In genomic region chr6:92784782-92785181, GRCm38 (mm10) we compare ENCODE assay signal across 9 mouse cellular contexts. TPM values are rescaled to one million over a fixed set of nuclear protein-coding genes. Genes with fewer than 3 reads are reported as not detected.
DNase-seq lines count a peak whose midpoint lies in the region; ATAC-seq lines count a peak whose summit lies in the region.
"Had no signal": no experiment of that assay in that cellular context is flagged by ENCODE, and none has a peak within 500 bp of the region (broad histone marks: within the 10 kb centered on the region; RNA-seq: fewer than 3 reads in every experiment).

No protein-coding gene starts in this region.

- no peak overlapping the region for H3K4me2 ChIP-seq in hindbrain, embryonic 11.5 days (replicated peaks; ENCODE audit: low read depth, low read length)
- H3K4me2 ChIP-seq in hindbrain, embryonic 16.5 days (ENCODE audit: low read length): no peak overlapping the region
- H3K4me2 ChIP-seq in midbrain, embryonic 14.5 days (ENCODE audit: low read length): no peak overlapping the region

- H3K4me1 ChIP-seq in hindbrain, embryonic 11.5 days (replicated peaks; ENCODE audit: control insufficient read depth, insufficient read depth, low read length): no peaks in the 10 kb centered on the region
- H3K4me1 ChIP-seq in hindbrain, embryonic 16.5 days (ENCODE audit: control insufficient read depth, insufficient read depth, low read depth, low read length): peaks cover 3% of the 10 kb centered on the region; the same call in 1 of the 2 replicates
- H3K4me1 ChIP-seq in midbrain, embryonic 14.5 days (ENCODE audit: control insufficient read depth, insufficient read depth, low read length): no peaks in the 10 kb centered on the region

- H3K4me3 ChIP-seq in hindbrain, embryonic 11.5 days (ENCODE audit: low read depth, low read length): no peak overlapping the region
- no peak overlapping the region for H3K4me3 ChIP-seq in hindbrain, embryonic 16.5 days (ENCODE audit: low read length)
- H3K4me3 ChIP-seq in midbrain, embryonic 14.5 days (replicated peaks; ENCODE audit: low read depth, low read length): no peak overlapping the region

- no peak overlapping the region for H3K9ac ChIP-seq in hindbrain, embryonic 11.5 days (ENCODE audit: low read depth, low read length)
- no peak overlapping the region for H3K9ac ChIP-seq in hindbrain, embryonic 16.5 days (ENCODE audit: low read depth, low read length)
- no peak overlapping the region for H3K9ac ChIP-seq in midbrain, embryonic 14.5 days (replicated peaks; ENCODE audit: low read length)

- no peak for ATAC-seq in hindbrain, embryonic 11.5 days (ENCODE audit: low FRiP score)
- ATAC-seq in hindbrain, embryonic 16.5 days: no peak
- peak; percentile 70 for ATAC-seq in granulocyte monocyte progenitor cell, adult 5-6 weeks (replicated peaks; ENCODE audit: poor library complexity, severe bottlenecking)
- no peak for ATAC-seq in midbrain, embryonic 14.5 days (ENCODE audit: low FRiP score, low TSS enrichment)

- H3K27ac ChIP-seq in hindbrain, embryonic 11.5 days (ENCODE audit: low read depth, low read length): no peak overlapping the region
- no peak overlapping the region for H3K27ac ChIP-seq in hindbrain, embryonic 16.5 days (ENCODE audit: low read depth, low read length)
- H3K27ac ChIP-seq in midbrain, embryonic 14.5 days (replicated peaks; ENCODE audit: low read depth, low read length): no peak overlapping the region

- WGBS in hindbrain, embryonic 11.5 days: 18% methylated on average over 7 of the region's 7 CpGs
- 11% methylated on average over 7 of the region's 7 CpGs for WGBS in hindbrain, embryonic 16.5 days
- 10% methylated on average over 7 of the region's 7 CpGs for WGBS in midbrain, embryonic 14.5 days

- peaks cover 8% of the 10 kb centered on the region; the same call in 1 of the 2 replicates for H3K27me3 ChIP-seq in hindbrain, embryonic 11.5 days (ENCODE audit: control insufficient read depth, insufficient read depth, low read length)
- H3K27me3 ChIP-seq in hindbrain, embryonic 16.5 days (replicated peaks; ENCODE audit: control insufficient read depth, insufficient read depth, low read length): no peaks in the 10 kb centered on the region
- H3K27me3 ChIP-seq in midbrain, embryonic 14.5 days (ENCODE audit: control insufficient read depth, insufficient read depth, low read length): peaks cover 13% of the 10 kb centered on the region

- peak; percentile 84 for DNase-seq in hindbrain, embryonic 11.5 days (ENCODE audit: low spot score)
- peak; percentile 58 for DNase-seq in MN1 (ENCODE audit: low spot score)
- peak; percentile 61 to 76 for DNase-seq in cerebellum, postnatal 4 days (ENCODE audit: low spot score in 2 of 2)
- DNase-seq in left cerebral cortex, adult 11 months (ENCODE audit: low spot score): peak; percentile 12
- DNase-seq in midbrain, embryonic 14.5 days: peak; percentile 89
- peak; percentile 9 for DNase-seq in yolk sac, embryonic 10.5 days (ENCODE audit: low spot score)

- H3K9me3 ChIP-seq in hindbrain, embryonic 11.5 days (ENCODE audit: control insufficient read depth, low read length): no peaks in the 10 kb centered on the region
- H3K9me3 ChIP-seq in hindbrain, embryonic 16.5 days (ENCODE audit: control insufficient read depth, low read length): no peaks in the 10 kb centered on the region
- no peaks in the 10 kb centered on the region for H3K9me3 ChIP-seq in midbrain, embryonic 14.5 days (ENCODE audit: control insufficient read depth, low read length)

- H3K36me3 ChIP-seq in hindbrain, embryonic 11.5 days (ENCODE audit: control insufficient read depth, insufficient read depth, low read length): no peaks in the 10 kb centered on the region
- H3K36me3 ChIP-seq in hindbrain, embryonic 16.5 days (ENCODE audit: control insufficient read depth, insufficient read depth, low read length): no peaks in the 10 kb centered on the region
- no peaks in the 10 kb centered on the region for H3K36me3 ChIP-seq in midbrain, embryonic 14.5 days (ENCODE audit: control insufficient read depth, insufficient read depth, low read length)

RNA-seq across cellular contexts. Expression of gene A730049H05Rik, which starts 31.5 kb away (rescaled TPM):
- polyA plus RNA-seq in hindbrain, embryonic 11.5 days (2014; fragmentation: Nextera tagmentation; extraction: Ambion mirVana): 0.18 and 0.25 TPM in 2 replicates
- 0.54 and 0.97 TPM in 2 replicates for polyA plus RNA-seq in hindbrain, embryonic 16.5 days (2015; fragmentation: Nextera tagmentation; extraction: Ambion mirVana)
- not detected in 2 replicates for total RNA-seq in granulocyte monocyte progenitor cell, adult 5-6 weeks (2014; fragmentation: Nextera tagmentation)
- not detected in 2 replicates for total RNA-seq in granulocyte monocyte progenitor cell, adult 5-6 weeks (2017)
- 0.37 and 0.46 TPM in 2 replicates for polyA plus RNA-seq in midbrain, embryonic 14.5 days (2014; fragmentation: Nextera tagmentation; extraction: Ambion mirVana)
- polyA plus RNA-seq: liver, embryonic 16.5 days had no signal

Comparison
In these comparisons a context has a peak if more than half of its experiments do, and no peak if none do; other contexts are left out.
1. DNase-seq: peak in every context shown above with its lines; median percentile 89 in midbrain, embryonic 14.5 days; 84 in hindbrain, embryonic 11.5 days; 68 in cerebellum, postnatal 4 days; 58 in MN1; 12 in left cerebral cortex, adult 11 months; 9 in yolk sac, embryonic 10.5 days.